Mouse (Mus musculus) layer of hippocampus, postnatal 14 days (tissue): ENCODE results near the gene Ppm1j. TPM values are rescaled to one million over a fixed set of nuclear protein-coding genes. Genes with fewer than 3 reads are reported as not detected.
"Not testable (repeated sequence)": the region's sequence is repeated elsewhere in the genome, so short reads cannot be mapped to it uniquely, and the experiment has no call there.

ENCODE experiments used
- DNase-seq, 2 experiments: peaks; one replicate each; pipeline ENCODE4 v3.0.0; 2021 to 2022; ENCODE audit warnings: low spot score in 2 of 2, mixed read lengths in 1 of 2
- long read RNA-seq, 2 experiments: library from polyadenylated mRNA; stranded (forward); transcript quantifications; one replicate each; pipeline ENCODE4 v2.0.0; 2021
- total RNA-seq, 2 experiments: library from RNA; stranded (reverse); gene quantifications; 2 replicates each; pipeline ENCODE4 v1.2.3; 2021

The Ppm1j gene
- total RNA-seq: 1 to 10 TPM in 1 of 2 experiments, under 1 TPM in 1; 0.81 to 2.7 TPM
- long read RNA-seq, experiment 1, partial matches to known transcripts: 0 of 3 reads
- long read RNA-seq, experiment 1, other reads (novel, unspliced or antisense): 0 of 3 reads
- long read RNA-seq, experiment 2, partial matches to known transcripts: 1 of 2 reads
- long read RNA-seq, experiment 2, other reads (novel, unspliced or antisense): 1 of 2 reads

GRCm38 (mm10) chr3:104780561-104781420 lies at the start of gene Ppm1j:
Gene Ppm1j (plus strand): TSS chr3:104781056.
- DNase-seq: no peak

GRCm38 (mm10) chr3:104732907-104733306 lies 47.9 kb upstream of the Ppm1j start:
- no peak for DNase-seq

GRCm38 (mm10) chr3:104734654-104735053 lies 46.2 kb upstream of the Ppm1j start:
- DNase-seq: no peak

GRCm38 (mm10) chr3:104741954-104742353 lies 38.9 kb upstream of the Ppm1j start:
- DNase-seq: no peak

DNA sequence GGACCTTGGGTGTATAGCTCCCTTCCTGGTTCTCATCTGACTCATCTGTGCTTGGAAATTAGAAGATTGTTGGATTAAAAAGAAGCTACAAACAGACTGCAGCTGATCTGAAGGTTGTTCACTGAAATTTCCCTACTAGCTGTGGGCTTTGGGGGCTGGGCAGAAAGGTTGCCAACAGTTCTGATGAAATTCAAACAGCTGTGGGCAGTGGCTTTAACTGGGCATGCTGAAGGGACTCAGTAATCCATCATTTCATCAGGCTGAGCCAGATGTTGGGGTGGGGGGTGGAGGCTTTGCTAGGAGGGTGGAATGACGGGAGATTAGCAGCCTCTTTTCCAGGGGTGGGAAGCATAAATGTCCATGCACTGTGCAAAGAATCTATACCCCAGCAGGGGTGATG lies 37.7 kb upstream of the Ppm1j start:
- DNase-seq: no peak

DNA sequence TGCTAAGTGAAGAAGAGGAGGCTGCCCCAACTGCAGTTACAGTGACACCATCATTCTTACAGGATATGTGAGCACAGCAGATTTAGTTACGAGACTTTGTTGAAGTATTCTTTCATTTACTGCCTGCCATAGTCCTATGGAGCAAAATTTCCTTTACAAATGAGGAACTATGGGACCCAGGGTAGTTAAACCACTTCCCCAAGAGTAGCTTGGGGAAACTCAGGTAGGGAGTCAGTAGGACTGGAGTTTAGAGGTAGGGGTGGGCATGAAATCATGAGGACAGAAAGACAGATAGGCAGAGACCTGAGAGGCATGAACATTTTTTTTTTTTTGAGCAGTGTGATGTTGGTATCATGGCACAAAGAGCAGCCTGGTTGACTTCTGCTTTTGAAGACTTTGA lies 37.0 kb upstream of the Ppm1j start:
- DNase-seq: no peak

DNA sequence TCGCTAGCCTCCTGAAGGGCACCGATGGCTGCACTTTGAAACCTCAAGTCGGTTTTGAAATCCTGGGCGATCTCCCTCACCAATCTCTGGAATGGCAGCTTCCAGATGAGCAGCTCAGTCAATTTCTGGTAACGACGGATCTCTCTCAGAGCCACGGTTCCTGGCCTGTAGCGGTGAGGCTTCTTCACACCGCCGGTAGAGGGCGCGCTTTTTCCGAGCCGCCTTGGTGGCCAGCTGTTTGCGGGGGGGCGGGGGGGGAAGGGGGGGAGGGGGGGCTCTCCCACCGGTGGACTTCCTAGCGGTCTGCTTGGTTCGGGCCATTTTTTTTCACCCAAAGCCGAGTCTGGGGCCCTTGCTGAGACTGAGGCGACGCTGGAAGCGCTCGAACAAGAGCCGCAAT lies 28.0 kb upstream of the Ppm1j start:
- DNase-seq: not testable (repeated sequence)

DNA sequence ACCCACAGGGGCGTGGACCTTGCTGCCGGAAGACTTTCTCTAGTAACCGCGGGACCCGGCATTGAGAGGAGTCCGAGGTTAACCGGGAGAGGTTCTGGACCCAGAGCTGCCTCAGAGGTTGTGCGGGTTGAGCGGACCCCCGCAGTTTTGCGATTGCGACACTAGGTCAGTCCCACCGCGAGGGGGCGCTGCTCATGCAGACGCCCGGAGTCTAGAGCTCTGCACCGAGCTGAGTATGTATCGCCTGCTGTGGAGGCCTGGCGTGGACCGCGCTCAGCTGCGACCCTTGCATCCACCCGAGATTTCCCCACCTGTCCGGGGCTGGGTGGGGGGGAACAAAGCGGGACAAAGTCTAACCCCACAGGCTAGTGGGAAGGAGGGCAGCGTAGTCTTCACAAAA lies 22.4 kb upstream of the Ppm1j start:
- peak; percentile 58 to 61 for DNase-seq

DNA sequence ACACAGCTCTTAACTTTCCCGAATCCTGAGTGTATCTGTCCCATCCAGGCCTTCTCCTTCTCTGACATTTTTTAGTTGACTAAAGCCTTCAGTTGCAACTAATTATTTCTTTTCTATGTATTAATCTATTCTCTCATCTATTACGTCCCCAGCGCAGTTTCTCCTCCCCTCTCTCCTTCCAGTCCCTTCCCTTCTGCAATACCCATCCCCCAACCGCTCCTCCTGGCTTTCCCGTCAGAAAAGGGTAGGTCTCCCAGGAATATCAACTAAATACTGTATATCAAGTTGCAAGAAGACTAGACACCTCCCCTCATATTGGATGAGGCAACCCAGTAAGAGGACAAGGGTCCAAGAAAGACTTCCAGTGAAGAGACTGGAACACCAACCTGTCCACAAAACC lies 22.0 kb upstream of the Ppm1j start:
- DNase-seq: no peak

- DNase-seq: not testable (repeated sequence)
Measured at GRCm38 (mm10) chr3:104762103-104762863, 18.6 kb upstream of the Ppm1j start.

DNA sequence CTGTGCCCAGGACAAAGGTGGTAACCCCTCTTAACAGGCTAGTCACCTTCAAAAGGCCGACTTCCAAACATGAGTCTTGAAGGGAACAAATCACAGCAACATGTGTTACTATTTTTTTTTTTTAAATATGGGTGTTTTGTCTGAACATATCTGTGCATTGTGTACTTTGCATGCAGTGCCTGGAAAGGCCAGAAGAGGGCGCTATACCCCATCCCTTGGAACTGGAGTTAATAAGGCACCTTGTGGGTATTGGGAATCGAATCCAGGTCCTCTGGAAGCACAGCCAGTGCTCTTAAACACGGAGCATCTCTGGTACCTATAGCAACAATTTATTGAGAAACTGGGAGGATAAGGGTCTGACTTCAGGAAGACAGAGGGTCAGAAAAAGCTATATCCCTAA lies 15.8 kb upstream of the Ppm1j start:
- no peak for DNase-seq

DNA sequence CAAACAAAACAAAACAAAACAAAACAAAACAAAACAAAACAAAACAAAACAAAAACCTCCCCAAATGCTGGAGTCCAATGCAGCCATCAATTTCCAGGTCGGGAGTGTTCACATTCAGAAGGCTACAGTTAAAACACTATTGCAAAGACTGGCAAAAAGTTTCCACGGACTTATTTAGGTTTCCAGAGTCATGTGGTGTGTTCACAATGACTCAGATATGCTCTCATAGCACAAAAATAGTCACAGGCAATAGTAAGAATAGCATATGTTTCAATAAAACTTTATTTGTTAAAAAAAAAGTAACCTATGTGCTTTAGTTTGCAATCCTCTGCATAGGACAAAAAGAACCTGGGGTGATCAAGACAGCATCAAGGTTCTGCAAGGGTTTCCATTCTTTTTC lies 13.7 kb upstream of the Ppm1j start:
- DNase-seq: no peak

- DNase-seq: no peak
Measured at GRCm38 (mm10) chr3:104767716-104768115, 13.1 kb upstream of the Ppm1j start.

DNA sequence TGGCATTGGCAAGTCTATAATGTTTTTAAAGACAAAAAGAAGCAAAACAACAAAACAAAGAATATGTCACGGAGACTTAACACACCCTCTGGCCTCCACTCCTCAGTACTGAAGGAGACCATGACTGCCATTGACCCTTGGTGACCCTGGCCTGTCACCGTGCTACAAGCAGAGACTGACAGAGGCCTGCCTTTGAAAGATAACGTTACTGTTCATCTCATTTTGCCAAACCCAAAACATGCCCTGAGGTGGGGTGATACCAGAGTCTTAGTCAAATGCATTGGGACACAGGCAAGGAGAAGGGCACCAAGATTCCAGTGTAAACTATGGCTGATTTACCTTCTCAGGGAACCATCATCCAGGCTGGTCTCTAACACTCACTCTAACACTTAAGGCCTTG lies 11.7 kb upstream of the Ppm1j start:
- DNase-seq: no peak

- no peak for DNase-seq
Measured at GRCm38 (mm10) chr3:104770035-104770434, 10.8 kb upstream of the Ppm1j start.

GRCm38 (mm10) chr3:104770918-104771317 lies 9.9 kb upstream of the Ppm1j start:
- DNase-seq: no peak

GRCm38 (mm10) chr3:104771460-104771859 lies 9.4 kb upstream of the Ppm1j start:
- DNase-seq: no peak

GRCm38 (mm10) chr3:104773301-104773700 lies 7.6 kb upstream of the Ppm1j start:
- DNase-seq: no peak

DNA sequence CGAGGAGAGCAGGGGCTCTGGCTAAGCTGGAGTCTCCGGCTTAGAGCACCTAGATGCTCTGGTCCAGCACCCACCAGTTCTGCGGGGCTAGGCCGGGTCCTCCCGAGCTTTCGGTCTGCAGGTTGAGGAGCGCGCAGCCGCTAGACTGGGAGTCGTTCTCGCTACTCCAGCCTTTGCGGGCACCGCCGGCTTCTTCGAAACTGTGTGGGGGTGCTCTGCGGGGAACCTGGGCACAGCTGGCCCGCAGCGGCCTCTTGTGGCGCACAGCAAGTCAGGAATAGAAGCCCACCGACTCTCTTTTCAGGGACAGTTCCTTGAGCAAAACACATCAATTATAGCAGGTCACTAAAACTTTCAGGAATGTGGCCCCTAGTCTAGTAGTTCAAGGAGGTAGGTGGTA lies 3.5 kb upstream of the Ppm1j start:
- no peak for DNase-seq

GRCm38 (mm10) chr3:104779949-104780348 lies 907 bp upstream of the Ppm1j start:
- DNase-seq: peak; percentile 53 to 72

- DNase-seq: no peak
Measured at GRCm38 (mm10) chr3:104781471-104781903, 631 bp downstream of the Ppm1j start, which contains the start of gene Fam19a3. Gene Fam19a3 (minus strand): TSS chr3:104781840.
